Mouse (Mus musculus): Measurements from ENCODE around the gene Zswim5.

DNA sequence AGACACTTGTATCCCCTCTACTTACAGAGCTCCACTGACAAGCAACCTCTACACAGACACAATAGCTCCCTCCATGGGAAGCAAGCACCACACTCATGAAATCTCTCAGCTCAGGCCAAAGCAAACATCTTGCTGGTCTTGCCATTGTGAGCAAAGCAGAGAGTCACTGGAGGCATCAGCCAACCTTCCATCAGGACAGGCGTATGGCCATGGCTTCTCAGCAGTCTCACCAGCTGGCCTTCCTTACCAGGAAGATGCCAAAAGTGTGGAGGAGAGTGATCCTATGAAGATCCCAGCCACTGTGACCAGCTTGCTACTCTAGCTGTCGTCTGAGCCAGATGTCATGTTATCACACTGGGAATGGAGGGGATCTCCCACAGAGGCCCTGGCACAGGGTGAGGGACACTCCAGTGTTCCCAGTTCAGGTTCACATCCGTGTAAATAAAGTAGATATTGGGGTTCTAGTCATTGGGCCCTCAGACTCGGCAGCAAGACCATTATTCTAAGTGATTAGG lies 137.8 kb downstream of the Zswim5 start:
- TF ChIP-seq CTCF (IDR thresholded peaks at IDR 0.05; ENCODE audit: low read depth) (no peak), EP300 (optimal IDR thresholded peaks at IDR 0.05) (no peak)

Measured in stomach, postnatal 0 days (tissue).